Mouse (Mus musculus) liver, adult 2 months (tissue): ENCODE measurements around the gene Zdhhc7. TPM values are rescaled to one million over a fixed set of nuclear protein-coding genes. Genes with fewer than 3 reads are reported as not detected.

Experiments
- DNase-seq: peaks from one replicate; pipeline ENCODE4 v3.0.0-alpha.2; 2011; ENCODE audit warnings: low read depth, low spot score; ENCODE audit errors: extremely low read depth
- H3K27ac ChIP-seq: fragments of 200-500 bp; replicated peaks from 2 replicates; pipeline ENCODE4 v1.5.1; 2012; ENCODE audit warnings: low read depth, mild to moderate bottlenecking, control low read depth, inconsistent platforms, low read length; ENCODE audit not compliant: insufficient read depth
- H3K27me3 ChIP-seq: fragments of 200-500 bp; 2 replicates; pipeline ENCODE4 v1.6.1; 2012; ENCODE audit warnings: mild to moderate bottlenecking, moderate library complexity, low read length, inconsistent platforms; ENCODE audit not compliant: control insufficient read depth, insufficient read depth
- H3K36me3 ChIP-seq: fragments of 200-500 bp; 2 replicates; pipeline ENCODE4 v1.6.1; 2012; ENCODE audit warnings: low read length, inconsistent platforms; ENCODE audit not compliant: control insufficient read depth, insufficient read depth
- H3K4me1 ChIP-seq: fragments of 200-500 bp; 2 replicates; pipeline ENCODE4 v1.6.1; 2011; ENCODE audit warnings: low read length; ENCODE audit not compliant: control insufficient read depth, insufficient read depth
- H3K4me3 ChIP-seq: fragments of 200-500 bp; 2 replicates; pipeline ENCODE4 v1.5.1; 2011; ENCODE audit warnings: low read depth, mild to moderate bottlenecking, control low read depth, low read length, moderate library complexity; ENCODE audit not compliant: insufficient read depth
- H3K79me2 ChIP-seq: fragments of 200-500 bp; 2 replicates; pipeline ENCODE4 v1.6.1; 2012; ENCODE audit warnings: inconsistent platforms, mild to moderate bottlenecking, low read length, moderate library complexity; ENCODE audit not compliant: control insufficient read depth, insufficient read depth
- H3K9ac ChIP-seq: fragments of 200-500 bp; 2 replicates; pipeline ENCODE4 v1.6.1; 2012; ENCODE audit warnings: low read depth, mild to moderate bottlenecking, control low read depth, inconsistent platforms, low read length
- CTCF ChIP-seq: fragments of 200-500 bp; IDR thresholded peaks from 2 replicates; pipeline ENCODE4 v1.5.1; 2011; ENCODE audit warnings: low read depth, low read length, control low read depth
- POLR2A ChIP-seq: fragments of 200-500 bp; IDR thresholded peaks from 2 replicates; pipeline ENCODE4 v1.6.1; 2011; ENCODE audit warnings: low read length, control low read depth; ENCODE audit not compliant: insufficient read depth; ENCODE audit errors: extremely low read depth
- WGBS: fragments of 180-500 bp; shearing (Covaris S2); methylation state at CpG from one replicate; pipeline ENCODE4 v1.1.7; 2018; 5-methylcytosine and 5-hydroxymethylcytosine counted together
- polyA plus RNA-seq: library from polyadenylated mRNA; depleted of rRNA; stranded (reverse); fragments of >200 nt; gene quantifications from 2 replicates; pipeline ENCODE4 v1.2.3, GENCODE M21; 2012
- total RNA-seq: library from RNA; depleted of rRNA; stranded (reverse); fragments of >200 nt; gene quantifications from 2 replicates; pipeline ENCODE4 v1.2.3, GENCODE M21; 2014

The Zdhhc7 gene
- total and polyA plus RNA-seq, 2 experiments: 9.6 to 25.4 TPM

GRCm38 (mm10) chr8:120140769-120141168 is 39.5 kb upstream of the Zdhhc7 start:
- H3K4me1 ChIP-seq: no peaks in the 10 kb centered on the region
- H3K79me2 ChIP-seq: no peaks in the 10 kb centered on the region
- no peaks in the 10 kb centered on the region for H3K27me3 ChIP-seq
- DNase-seq: no peak
- H3K27ac ChIP-seq: no peak overlapping the region
- H3K9ac ChIP-seq: no peak overlapping the region
- WGBS: 77% methylated on average over 3 of the region's 3 CpGs
- no peaks in the 10 kb centered on the region for H3K36me3 ChIP-seq
- H3K4me3 ChIP-seq: no peak overlapping the region
- TF ChIP-seq POLR2A (no peak), CTCF (no peak)

- no peaks in the 10 kb centered on the region for H3K4me1 ChIP-seq
- DNase-seq: no peak
- no peaks in the 10 kb centered on the region for H3K27me3 ChIP-seq
- 95% methylated on average over 2 of the region's 2 CpGs for WGBS
- no peaks in the 10 kb centered on the region for H3K79me2 ChIP-seq
- H3K4me3 ChIP-seq: no peak overlapping the region
- H3K27ac ChIP-seq: no peak overlapping the region
- no peak overlapping the region for H3K9ac ChIP-seq
- no peaks in the 10 kb centered on the region for H3K36me3 ChIP-seq
- TF ChIP-seq CTCF (no peak), POLR2A (no peak)
Observed at GRCm38 (mm10) chr8:120138958-120139357, 37.7 kb upstream of the Zdhhc7 start.

- Histone ChIP-seq H3K27ac (no peak overlapping the region), H3K9ac (no peak overlapping the region), H3K4me1 (no peaks in the 10 kb centered on the region), H3K36me3 (no peaks in the 10 kb centered on the region), H3K79me2 (no peaks in the 10 kb centered on the region), H3K4me3 (no peak overlapping the region), H3K27me3 (no peaks in the 10 kb centered on the region)
- no peak for DNase-seq
- TF ChIP-seq POLR2A: no peak
- no peak for TF ChIP-seq CTCF
- WGBS: 77% methylated on average over 7 of the region's 7 CpGs
Observed at GRCm38 (mm10) chr8:120136618-120137017, 35.3 kb upstream of the Zdhhc7 start.

- Histone ChIP-seq H3K9ac (no peak overlapping the region), H3K79me2 (no peaks in the 10 kb centered on the region), H3K36me3 (no peaks in the 10 kb centered on the region), H3K4me1 (no peaks in the 10 kb centered on the region), H3K4me3 (no peak overlapping the region), H3K27ac (no peak overlapping the region), H3K27me3 (no peaks in the 10 kb centered on the region)
- no peak for TF ChIP-seq CTCF
- TF ChIP-seq POLR2A: no peak
- no peak for DNase-seq
- WGBS: 92% methylated on average over 7 of the region's 7 CpGs
Observed at GRCm38 (mm10) chr8:120135687-120136086, 34.4 kb upstream of the Zdhhc7 start.

DNA sequence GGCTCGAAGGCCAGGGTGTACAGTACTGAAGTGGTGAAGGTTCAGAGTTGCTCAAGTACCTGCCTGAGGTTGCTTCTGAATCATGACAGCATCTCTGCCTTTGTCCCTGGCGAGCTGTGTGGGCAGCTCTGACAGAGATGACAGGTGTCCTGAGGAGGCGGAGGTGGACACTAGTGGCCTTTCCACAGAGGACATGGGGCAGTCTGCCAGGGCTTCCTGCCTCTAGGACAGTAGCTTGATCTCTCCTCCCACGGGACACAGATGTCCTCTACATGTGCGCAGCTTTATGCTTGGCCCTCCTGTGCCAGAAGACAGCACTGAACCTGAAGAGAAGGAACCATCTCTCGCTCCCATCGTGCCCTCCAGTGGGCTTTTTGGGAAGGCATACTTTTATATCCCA is 31.9 kb upstream of the Zdhhc7 start:
- no peaks in the 10 kb centered on the region for H3K27me3 ChIP-seq
- TF ChIP-seq CTCF: no peak
- no peak for TF ChIP-seq POLR2A
- no peaks in the 10 kb centered on the region for H3K79me2 ChIP-seq
- H3K27ac ChIP-seq: no peak overlapping the region
- DNase-seq: no peak
- H3K4me3 ChIP-seq: no peak overlapping the region
- WGBS: 70% methylated on average over 7 of the region's 7 CpGs
- H3K36me3 ChIP-seq: no peaks in the 10 kb centered on the region
- H3K9ac ChIP-seq: no peak overlapping the region
- H3K4me1 ChIP-seq: no peaks in the 10 kb centered on the region

DNA sequence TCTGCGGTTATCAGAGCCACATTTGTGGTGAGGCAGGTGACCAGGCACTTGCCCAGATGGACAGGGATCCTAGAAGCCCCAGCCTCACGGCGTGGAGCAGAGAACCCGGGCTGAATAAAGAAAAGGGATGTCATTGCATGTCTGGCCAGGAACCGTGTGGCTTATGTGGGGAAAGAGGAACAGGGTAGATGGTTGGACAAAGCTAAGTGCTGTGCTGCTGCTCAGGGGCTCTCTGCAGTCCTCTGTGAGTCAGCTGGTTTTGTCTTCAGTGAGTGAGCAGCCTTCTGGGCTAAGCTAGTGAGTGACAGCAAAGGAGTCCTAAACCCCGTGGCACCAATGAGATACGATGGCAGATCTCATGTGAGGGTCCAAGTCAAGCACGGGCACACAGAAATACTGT is 29.9 kb upstream of the Zdhhc7 start:
- no peak for TF ChIP-seq CTCF
- no peak for TF ChIP-seq POLR2A
- no peaks in the 10 kb centered on the region for H3K36me3 ChIP-seq
- H3K4me1 ChIP-seq: peaks cover 2% of the 10 kb centered on the region; the same call in 1 of the 2 replicates
- no peak for DNase-seq
- H3K79me2 ChIP-seq: no peaks in the 10 kb centered on the region
- H3K27ac ChIP-seq: no peak overlapping the region
- no peaks in the 10 kb centered on the region for H3K27me3 ChIP-seq
- no peak overlapping the region for H3K4me3 ChIP-seq
- WGBS: 84% methylated on average over 8 of the region's 8 CpGs
- H3K9ac ChIP-seq: no peak overlapping the region
